Mouse (Mus musculus): Measurements from ENCODE around the gene Cfap97d1.

GRCm38 (mm10) chr11:101974181-101974580, 9.9 kb upstream of the Cfap97d1 start:
- no peak for TF ChIP-seq E2F4 (IDR thresholded peaks at IDR 0.05; ENCODE audit: insufficient read depth)
- no peak for TF ChIP-seq POLR2A (IDR thresholded peaks at IDR 0.05; ENCODE audit: insufficient read length, low read depth)
- no peak for TF ChIP-seq CEBPB (IDR thresholded peaks at IDR 0.05; ENCODE audit: insufficient read depth, poor library complexity, severe bottlenecking)
- no peak for TF ChIP-seq MAX (IDR thresholded peaks at IDR 0.05; ENCODE audit: low read depth)
- no peak for TF ChIP-seq TCF12 (IDR thresholded peaks at IDR 0.05; ENCODE audit: insufficient read depth, poor library complexity, severe bottlenecking)
- TF ChIP-seq REST (IDR thresholded peaks at IDR 0.05; ENCODE audit: insufficient read depth, insufficient read length): no peak
- no peak for TF ChIP-seq MYOG (IDR thresholded peaks at IDR 0.05; ENCODE audit: control insufficient read depth in 1 of 3, insufficient read depth in 1 of 3, insufficient read length in 2 of 3, low read depth in 2 of 3)
- no peak for TF ChIP-seq MYOD1 (IDR thresholded peaks at IDR 0.05; ENCODE audit: control insufficient read depth in 1 of 3, insufficient read length in 2 of 3, low read depth in 2 of 3)
- no peak for TF ChIP-seq USF1 (IDR thresholded peaks at IDR 0.05; ENCODE audit: low read depth)

Data from myocyte (in vitro differentiated cells).